Mouse (Mus musculus): ENCODE data around the gene Zfp410. TPM values are rescaled to one million over a fixed set of nuclear protein-coding genes. Genes with fewer than 3 reads are reported as not detected.

Gene Zfp410
- polyA plus RNA-seq, 1 experiment: 1.8 TPM

GRCm38 (mm10) chr12:84388774-84389400, 72.2 kb downstream of the Zfp410 start:
- no peak for TF ChIP-seq GATA1 (IDR thresholded peaks at IDR 0.05; ENCODE audit: low read length)

- TF ChIP-seq GATA1 (IDR thresholded peaks at IDR 0.05; ENCODE audit: low read length): no peak
Measured at GRCm38 (mm10) chr12:84390336-84390735, 73.7 kb downstream of the Zfp410 start.

GRCm38 (mm10) chr12:84392681-84393080, 76.0 kb downstream of the Zfp410 start:
- no peak for TF ChIP-seq GATA1 (IDR thresholded peaks at IDR 0.05; ENCODE audit: low read length)

Other genes with a start within 250 kb of the Zfp410 start
- gene Acot5, start 247.5 kb upstream of the Zfp410 start, polyA plus RNA-seq (2012): not detected in 2 replicates
- gene Acot6, start 216.2 kb upstream of the Zfp410 start, polyA plus RNA-seq (2012): not detected in 2 replicates
- not detected in 2 replicates for gene Dnal1, start 202.5 kb upstream of the Zfp410 start, polyA plus RNA-seq (2012)
- gene Pnma1, start 168.4 kb upstream of the Zfp410 start, polyA plus RNA-seq (2012): 0.11 and 0.14 TPM in 2 replicates
- gene Elmsan1, start 98.0 kb upstream of the Zfp410 start, polyA plus RNA-seq (2012): 101 and 107 TPM in 2 replicates
- 5.6 and 6.2 TPM in 2 replicates for gene Ptgr2, start 31.6 kb upstream of the Zfp410 start, polyA plus RNA-seq (2012)
- gene Coq6, start 44.8 kb downstream of the Zfp410 start, polyA plus RNA-seq (2012): 13.2 and 43.2 TPM in 2 replicates
- 0.21 and 0.38 TPM in 2 replicates for gene Fam161b, start 45.0 kb downstream of the Zfp410 start, polyA plus RNA-seq (2012)
- 1.2 and 3.0 TPM in 2 replicates for gene Entpd5, start 92.2 kb downstream of the Zfp410 start, polyA plus RNA-seq (2012)
- 1.0 and 1.6 TPM in 2 replicates for gene Bbof1, start 92.2 kb downstream of the Zfp410 start, polyA plus RNA-seq (2012)
- 51.6 and 66.6 TPM in 2 replicates for gene Rnf113a2, start 100.3 kb downstream of the Zfp410 start, polyA plus RNA-seq (2012)
- 3.9 and 5.5 TPM in 2 replicates for gene Aldh6a1, start 134.2 kb downstream of the Zfp410 start, polyA plus RNA-seq (2012)
- 0.38 and 0.50 TPM in 2 replicates for gene Lin52, start 134.6 kb downstream of the Zfp410 start, polyA plus RNA-seq (2012)

All from G1E-ER4 (cell line).